Mouse (Mus musculus): ENCODE results near the gene Sorcs2.
A peak's percentile ranks its signal among the peaks of the same experiment; 100 is the strongest.

Sorcs2 gene

DNA sequence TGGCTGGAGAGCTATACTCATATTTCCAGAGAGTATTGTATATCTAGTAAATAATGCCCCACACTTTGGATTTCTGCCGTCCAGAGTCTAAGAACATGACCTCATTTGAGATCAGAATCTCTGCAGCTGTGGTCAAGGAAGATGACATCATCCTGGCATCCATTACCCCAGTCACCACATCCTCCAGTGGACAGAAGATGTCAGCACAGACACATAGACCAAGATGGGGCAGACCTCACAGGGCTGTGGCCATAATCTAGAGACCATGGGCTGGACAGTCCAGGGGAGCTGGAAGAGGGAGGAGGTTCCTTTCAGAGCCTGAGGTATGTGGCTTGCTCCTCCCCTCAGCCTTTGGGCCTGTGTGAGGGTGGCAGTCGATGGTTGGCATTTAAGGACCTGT, 264.0 kb downstream of the Sorcs2 start:
- no peak for TF ChIP-seq POU5F1 (IDR thresholded peaks at IDR 0.05; ENCODE audit: borderline replicate concordance, low read length)
- TF ChIP-seq CTCF (conservative IDR thresholded peaks at IDR 0.05; ENCODE audit: low read length): no peak
- no peak for TF ChIP-seq NANOG (IDR thresholded peaks at IDR 0.05; ENCODE audit: borderline replicate concordance, low read length)
- H3K4me3 ChIP-seq (replicated peaks; ENCODE audit: low read length): no peak overlapping the region
- no peaks in the 10 kb centered on the region for H3K36me3 ChIP-seq (ENCODE audit: insufficient read depth, low read length)
- no peaks in the 10 kb centered on the region for H3K9me3 ChIP-seq (ENCODE audit: low read length)
- no peaks in the 10 kb centered on the region for H3K27me3 ChIP-seq (ENCODE audit: insufficient read depth, low read length)
- no peaks in the 10 kb centered on the region for H3K4me1 ChIP-seq (replicated peaks; ENCODE audit: low read depth, low read length)

DNA sequence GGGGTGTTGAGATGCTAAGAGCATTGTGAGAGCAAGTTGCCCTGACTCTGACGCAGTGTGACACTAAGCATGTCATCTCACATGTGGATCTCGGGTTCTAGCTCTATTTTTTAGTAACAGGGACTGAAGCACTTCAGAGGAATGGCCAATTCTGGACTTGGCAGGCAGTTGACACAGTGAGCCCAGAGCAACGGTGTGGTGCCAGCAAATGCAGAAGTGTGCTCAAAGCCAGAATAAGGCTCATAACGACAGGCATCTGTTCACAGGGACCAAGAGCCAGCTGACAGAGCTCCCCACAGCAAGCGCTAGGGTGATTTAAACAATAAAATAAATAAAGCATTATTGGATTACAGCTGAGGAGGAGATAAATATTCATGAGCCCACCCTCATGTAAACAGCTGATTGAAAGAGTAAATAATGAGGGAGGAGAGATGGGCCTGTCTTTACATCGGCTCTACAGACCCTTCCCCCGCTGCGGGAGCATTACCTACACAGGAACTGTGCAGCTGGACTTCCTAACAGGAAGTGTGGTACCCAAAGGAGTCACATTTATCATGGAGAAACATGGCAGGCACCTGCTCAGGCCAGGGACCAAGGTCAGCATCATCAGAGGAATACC, 267.4 kb downstream of the Sorcs2 start:
- no peak for TF ChIP-seq POU5F1 (IDR thresholded peaks at IDR 0.05; ENCODE audit: borderline replicate concordance, low read length)
- Histone ChIP-seq H3K4me3 (replicated peaks; ENCODE audit: low read length) (no peak overlapping the region), H3K36me3 (ENCODE audit: insufficient read depth, low read length) (no peaks in the 10 kb centered on the region), H3K9me3 (ENCODE audit: low read length) (no peaks in the 10 kb centered on the region), H3K4me1 (replicated peaks; ENCODE audit: low read depth, low read length) (no peaks in the 10 kb centered on the region), H3K27me3 (ENCODE audit: insufficient read depth, low read length) (no peaks in the 10 kb centered on the region)

DNA sequence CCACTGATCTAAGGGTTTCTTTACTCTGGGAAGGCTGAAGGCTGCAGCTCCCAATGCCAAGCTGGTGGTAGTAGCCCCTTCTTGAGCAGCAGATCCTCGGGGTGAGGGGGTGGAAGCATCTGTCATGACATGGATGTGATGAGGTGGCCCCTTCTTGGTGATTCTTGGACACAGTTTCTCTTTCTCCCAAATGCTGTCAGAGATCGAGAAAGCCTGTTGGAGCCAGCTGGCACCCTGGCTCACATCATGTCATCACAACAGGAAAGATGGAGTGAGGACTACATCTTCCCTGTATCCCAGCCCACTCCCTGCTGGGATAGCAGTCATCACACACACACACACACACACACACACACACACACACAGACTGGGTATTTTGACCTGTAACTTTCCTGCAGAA, 268.3 kb downstream of the Sorcs2 start:
- H3K4me1 ChIP-seq (replicated peaks; ENCODE audit: low read depth, low read length): no peaks in the 10 kb centered on the region
- no peak for TF ChIP-seq NANOG (IDR thresholded peaks at IDR 0.05; ENCODE audit: borderline replicate concordance, low read length)
- no peak for TF ChIP-seq CTCF (conservative IDR thresholded peaks at IDR 0.05; ENCODE audit: low read length)
- TF ChIP-seq POU5F1 (IDR thresholded peaks at IDR 0.05; ENCODE audit: borderline replicate concordance, low read length): no peak

DNA sequence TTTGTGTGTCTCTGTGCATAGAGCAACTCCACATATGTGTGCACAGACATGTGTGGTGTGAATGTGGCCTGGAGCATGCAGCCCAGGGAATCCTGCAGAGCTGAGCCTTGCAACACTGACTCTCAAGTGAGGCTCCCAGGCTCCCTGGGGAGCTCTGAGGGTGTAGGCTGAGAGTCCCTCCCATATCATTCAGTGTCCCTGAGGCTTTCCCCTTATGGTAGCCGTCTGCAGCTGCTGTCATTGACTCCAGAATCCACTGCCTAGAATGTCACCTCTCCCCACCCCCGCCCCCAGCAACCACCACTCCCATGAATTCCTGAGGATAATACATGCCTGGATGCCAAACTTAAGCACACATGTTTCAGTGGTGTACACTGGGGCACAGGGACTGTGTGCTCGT, 269.4 kb downstream of the Sorcs2 start:
- H3K4me3 ChIP-seq (replicated peaks; ENCODE audit: low read length): no peak overlapping the region
- TF ChIP-seq CTCF (conservative IDR thresholded peaks at IDR 0.05; ENCODE audit: low read length) (no peak), POU5F1 (IDR thresholded peaks at IDR 0.05; ENCODE audit: borderline replicate concordance, low read length) (no peak), NANOG (IDR thresholded peaks at IDR 0.05; ENCODE audit: borderline replicate concordance, low read length) (no peak)
- H3K9me3 ChIP-seq (ENCODE audit: low read length): no peaks in the 10 kb centered on the region
- no peaks in the 10 kb centered on the region for H3K27me3 ChIP-seq (ENCODE audit: insufficient read depth, low read length)
- H3K36me3 ChIP-seq (ENCODE audit: insufficient read depth, low read length): no peaks in the 10 kb centered on the region
- H3K4me1 ChIP-seq (replicated peaks; ENCODE audit: low read depth, low read length): no peaks in the 10 kb centered on the region

More for the DNA sequence above, 268.3 kb downstream of the Sorcs2 start:
- H3K9me3 ChIP-seq (ENCODE audit: low read length): no peaks in the 10 kb centered on the region
- no peak overlapping the region for H3K4me3 ChIP-seq (replicated peaks; ENCODE audit: low read length)
- H3K27me3 ChIP-seq (ENCODE audit: insufficient read depth, low read length): no peaks in the 10 kb centered on the region
- no peaks in the 10 kb centered on the region for H3K36me3 ChIP-seq (ENCODE audit: insufficient read depth, low read length)

DNA sequence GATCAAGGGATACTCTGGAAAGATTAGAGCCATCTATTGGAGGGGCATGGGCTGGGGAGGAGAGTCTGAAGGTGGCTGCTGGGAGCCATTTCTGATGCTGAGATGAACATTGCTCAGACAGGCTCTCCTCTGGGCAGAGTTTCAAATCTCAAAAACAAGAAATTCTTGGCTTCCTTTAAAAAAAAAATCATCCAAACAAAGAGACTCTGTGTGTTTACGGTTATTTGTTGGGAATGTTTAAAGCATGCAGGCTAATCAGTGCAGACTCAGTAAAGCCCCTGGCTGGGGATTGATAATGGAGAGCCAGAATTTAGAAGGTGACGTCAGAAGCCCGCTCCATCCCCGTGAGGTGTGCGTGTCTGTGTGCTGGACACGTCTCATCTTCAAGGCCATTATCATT, 272.9 kb downstream of the Sorcs2 start:
- H3K36me3 ChIP-seq (ENCODE audit: insufficient read depth, low read length): no peaks in the 10 kb centered on the region
- no peak for TF ChIP-seq POU5F1 (IDR thresholded peaks at IDR 0.05; ENCODE audit: borderline replicate concordance, low read length)
- TF ChIP-seq CTCF (conservative IDR thresholded peaks at IDR 0.05; ENCODE audit: low read length): no peak
- TF ChIP-seq NANOG (IDR thresholded peaks at IDR 0.05; ENCODE audit: borderline replicate concordance, low read length): no peak

DNA sequence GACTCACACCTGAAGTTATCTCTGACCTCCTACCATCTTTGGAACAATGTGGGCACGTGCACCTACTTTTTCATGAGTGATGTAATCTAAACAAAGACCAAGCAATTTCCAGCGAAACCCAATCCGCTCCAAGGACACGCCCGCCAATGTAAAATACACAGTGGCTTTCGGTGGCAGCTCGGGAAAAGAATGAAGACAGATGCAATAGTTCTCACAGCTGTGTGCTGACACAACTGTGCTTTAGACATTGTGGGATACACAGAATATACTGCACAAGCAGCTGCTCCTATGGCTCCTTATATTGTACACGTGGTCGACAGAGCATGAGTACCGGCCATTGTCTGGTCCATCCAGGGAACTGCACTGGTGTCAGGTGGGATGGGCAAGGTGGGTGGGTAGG, 275.0 kb downstream of the Sorcs2 start:
- no peak for TF ChIP-seq CTCF (conservative IDR thresholded peaks at IDR 0.05; ENCODE audit: low read length)
- TF ChIP-seq POU5F1 (IDR thresholded peaks at IDR 0.05; ENCODE audit: borderline replicate concordance, low read length): no peak
- no peak for TF ChIP-seq NANOG (IDR thresholded peaks at IDR 0.05; ENCODE audit: borderline replicate concordance, low read length)
- Histone ChIP-seq H3K27me3 (ENCODE audit: insufficient read depth, low read length) (no peaks in the 10 kb centered on the region), H3K4me3 (replicated peaks; ENCODE audit: low read length) (no peak overlapping the region), H3K4me1 (replicated peaks; ENCODE audit: low read depth, low read length) (no peaks in the 10 kb centered on the region), H3K36me3 (ENCODE audit: insufficient read depth, low read length) (no peaks in the 10 kb centered on the region), H3K9me3 (ENCODE audit: low read length) (no peaks in the 10 kb centered on the region)

More for the DNA sequence above, 272.9 kb downstream of the Sorcs2 start:
- Histone ChIP-seq H3K4me3 (replicated peaks; ENCODE audit: low read length) (no peak overlapping the region), H3K9me3 (ENCODE audit: low read length) (no peaks in the 10 kb centered on the region), H3K27me3 (ENCODE audit: insufficient read depth, low read length) (no peaks in the 10 kb centered on the region), H3K4me1 (replicated peaks; ENCODE audit: low read depth, low read length) (no peaks in the 10 kb centered on the region)

DNA sequence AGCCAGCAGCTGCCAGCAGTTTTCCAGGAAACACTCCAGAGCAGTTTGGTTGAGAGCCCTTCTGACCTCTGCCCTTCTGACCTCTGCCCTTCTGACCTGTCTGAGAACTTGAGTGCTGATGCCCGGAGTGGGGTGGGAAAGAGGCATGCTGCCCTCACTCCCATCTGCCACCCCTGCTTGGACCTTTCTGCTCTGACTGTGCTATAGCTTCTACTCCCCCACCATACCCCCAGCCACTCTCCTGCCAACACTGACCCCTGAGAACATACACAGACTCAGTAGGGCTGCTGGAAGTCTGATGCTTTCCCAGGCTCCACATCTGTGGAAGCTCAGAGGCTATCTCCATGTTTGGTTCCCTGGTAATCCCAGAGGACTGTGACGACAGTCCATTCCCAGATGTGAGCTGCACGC, 277.0 kb downstream of the Sorcs2 start:
- no peaks in the 10 kb centered on the region for H3K36me3 ChIP-seq (ENCODE audit: insufficient read depth, low read length)
- H3K4me3 ChIP-seq (replicated peaks; ENCODE audit: low read length): no peak overlapping the region
- H3K9me3 ChIP-seq (ENCODE audit: low read length): no peaks in the 10 kb centered on the region
- TF ChIP-seq CTCF (conservative IDR thresholded peaks at IDR 0.05; ENCODE audit: low read length): no peak
- no peak for TF ChIP-seq POU5F1 (IDR thresholded peaks at IDR 0.05; ENCODE audit: borderline replicate concordance, low read length)
- no peak for TF ChIP-seq NANOG (IDR thresholded peaks at IDR 0.05; ENCODE audit: borderline replicate concordance, low read length)
- no peaks in the 10 kb centered on the region for H3K4me1 ChIP-seq (replicated peaks; ENCODE audit: low read depth, low read length)
- no peaks in the 10 kb centered on the region for H3K27me3 ChIP-seq (ENCODE audit: insufficient read depth, low read length)

DNA sequence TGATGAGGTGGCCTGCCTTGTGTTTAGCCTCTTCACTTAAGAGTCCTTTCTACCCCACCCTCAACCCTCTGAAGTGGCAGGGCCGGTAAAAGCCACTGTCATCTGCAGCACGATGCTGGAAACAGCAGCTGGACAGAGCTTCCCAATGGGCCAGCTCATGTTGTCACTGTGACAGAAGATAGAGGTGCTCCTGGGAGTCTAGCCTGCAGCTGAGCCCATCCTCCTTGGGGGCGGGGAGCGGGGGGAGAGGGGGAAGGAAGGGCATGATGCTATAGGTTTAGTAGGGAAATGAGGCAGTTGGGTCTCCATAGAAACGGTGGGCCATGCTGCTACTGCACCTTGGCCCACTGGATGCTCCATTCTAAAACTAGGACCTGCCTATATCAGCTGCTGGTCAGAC, 279.9 kb downstream of the Sorcs2 start:
- TF ChIP-seq NANOG (IDR thresholded peaks at IDR 0.05; ENCODE audit: borderline replicate concordance, low read length) (no peak), POU5F1 (IDR thresholded peaks at IDR 0.05; ENCODE audit: borderline replicate concordance, low read length) (no peak)
- Histone ChIP-seq H3K27me3 (ENCODE audit: insufficient read depth, low read length) (no peaks in the 10 kb centered on the region), H3K4me1 (replicated peaks; ENCODE audit: low read depth, low read length) (peaks cover 12% of the 10 kb centered on the region), H3K9me3 (ENCODE audit: low read length) (peaks cover 3% of the 10 kb centered on the region; the same call in 1 of the 2 replicates), H3K4me3 (replicated peaks; ENCODE audit: low read length) (no peak overlapping the region), H3K36me3 (ENCODE audit: insufficient read depth, low read length) (no peaks in the 10 kb centered on the region)

DNA sequence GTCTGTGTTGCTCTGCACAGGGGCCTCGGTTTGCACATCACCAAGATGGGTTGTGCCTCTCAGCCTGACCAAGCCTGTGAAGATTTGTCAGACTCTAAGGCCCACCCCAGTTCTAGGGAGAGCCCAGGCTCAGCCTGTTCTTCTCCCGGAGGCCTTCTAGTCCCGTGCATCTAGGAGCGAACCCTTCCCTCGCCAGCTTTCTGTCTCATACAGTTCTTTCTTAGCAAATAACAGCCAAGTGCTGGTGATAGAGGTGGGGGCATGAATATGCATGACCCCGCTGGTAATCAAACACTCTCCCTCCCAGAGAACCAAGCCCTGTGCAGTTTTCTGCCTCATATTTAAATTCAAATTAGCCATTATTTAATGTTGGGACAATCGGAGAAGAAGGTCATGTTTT, 282.4 kb downstream of the Sorcs2 start:
- H3K9me3 ChIP-seq (ENCODE audit: low read length): peaks cover 3% of the 10 kb centered on the region; the same call in 1 of the 2 replicates
- peaks cover 19% of the 10 kb centered on the region for H3K4me1 ChIP-seq (replicated peaks; ENCODE audit: low read depth, low read length)
- no peaks in the 10 kb centered on the region for H3K36me3 ChIP-seq (ENCODE audit: insufficient read depth, low read length)
- no peaks in the 10 kb centered on the region for H3K27me3 ChIP-seq (ENCODE audit: insufficient read depth, low read length)
- TF ChIP-seq POU5F1 (IDR thresholded peaks at IDR 0.05; ENCODE audit: borderline replicate concordance, low read length) (peak; percentile 57; the same call in 1 of the 2 replicates), NANOG (IDR thresholded peaks at IDR 0.05; ENCODE audit: borderline replicate concordance, low read length) (no peak), CTCF (conservative IDR thresholded peaks at IDR 0.05; ENCODE audit: low read length) (no peak)
- H3K4me3 ChIP-seq (replicated peaks; ENCODE audit: low read length): no peak overlapping the region
